Comparison of ENCODE assay signal across 26 mouse cellular contexts in genomic region chr19:17346716-17347474, GRCm38 (mm10). TPM values are rescaled to one million over a fixed set of nuclear protein-coding genes. Genes with fewer than 3 reads are reported as not detected.
DNase-seq lines count a peak whose midpoint lies in the region; ATAC-seq lines count a peak whose summit lies in the region.
"Had no signal": no experiment of that assay in that cellular context is flagged by ENCODE, and none has a peak within 500 bp of the region (broad histone marks: within the 10 kb centered on the region; RNA-seq: fewer than 3 reads in every experiment).

No protein-coding gene starts in this region.

- H3K4me2 ChIP-seq in liver, embryonic 13.5 days: no peak overlapping the region
- no peak overlapping the region for H3K4me2 ChIP-seq in liver, embryonic 11.5 days
- no peak overlapping the region for H3K4me2 ChIP-seq in liver, embryonic 15.5 days
- H3K4me2 ChIP-seq: embryonic facial prominence, embryonic 13.5 days; forebrain, embryonic 12.5 days; forebrain, embryonic 15.5 days; heart, embryonic 11.5 days; hindbrain, embryonic 13.5 days had no signal

- no peak overlapping the region for H3K27ac ChIP-seq in liver, embryonic 13.5 days
- no peak overlapping the region for H3K27ac ChIP-seq in liver, embryonic 11.5 days (ENCODE audit: low read depth, low read length)
- 0 out of 2 replicates have a peak overlapping the region, but pooled peaks have one; percentile 16 for H3K27ac ChIP-seq in liver, embryonic 15.5 days (replicated peaks)
- H3K27ac ChIP-seq: embryonic facial prominence, embryonic 10.5 days; embryonic facial prominence, embryonic 13.5 days; forebrain, embryonic 12.5 days; forebrain, embryonic 15.5 days; hindbrain, embryonic 10.5 days; hindbrain, embryonic 13.5 days had no signal

- H3K9me3 ChIP-seq in liver, embryonic 13.5 days (replicated peaks): no peaks in the 10 kb centered on the region
- H3K9me3 ChIP-seq in liver, embryonic 11.5 days (ENCODE audit: control insufficient read depth, low read length): no peaks in the 10 kb centered on the region
- no peaks in the 10 kb centered on the region for H3K9me3 ChIP-seq in liver, embryonic 15.5 days (replicated peaks)
- H3K9me3 ChIP-seq: embryonic facial prominence, embryonic 10.5 days; embryonic facial prominence, embryonic 13.5 days; forebrain, embryonic 12.5 days; forebrain, embryonic 15.5 days; hindbrain, embryonic 10.5 days; hindbrain, embryonic 13.5 days had no signal

- DNase-seq in liver, embryonic 13.5 days: no peak
- DNase-seq in liver, embryonic 11.5 days (ENCODE audit: low spot score): no peak
- DNase-seq in R1 (ENCODE audit: low read depth, low spot score): peak; percentile 29
- no peak for DNase-seq in right cerebral cortex, adult 2 months (ENCODE audit: low spot score in 2 of 2)
- no peak for DNase-seq in right cerebral cortex, postnatal 10 days (ENCODE audit: low spot score in 2 of 2)
- DNase-seq: adrenal gland, adult 2 months; adrenal gland, postnatal 14 days; cerebellum, adult 11-12 months; cerebellum, adult 8-10 months; cerebellum, postnatal 10 days; cerebellum, postnatal 36 days; embryo, embryonic 11 days; gastrocnemius, postnatal 10 days; gastrocnemius, postnatal 36 days; heart, postnatal 36 days had no signal

- 82% methylated on average over 3 of the region's 3 CpGs for WGBS in liver, embryonic 13.5 days (ENCODE audit: insufficient replicate concordance)
- WGBS in liver, embryonic 11.5 days: 94% methylated on average over 3 of the region's 3 CpGs
- 79% methylated on average over 3 of the region's 3 CpGs for WGBS in liver, embryonic 15.5 days (ENCODE audit: insufficient replicate concordance)

- no peak overlapping the region for H3K4me3 ChIP-seq in liver, embryonic 13.5 days (replicated peaks)
- no peak overlapping the region for H3K4me3 ChIP-seq in liver, embryonic 11.5 days (ENCODE audit: low read depth, low read length)
- no peak overlapping the region for H3K4me3 ChIP-seq in liver, embryonic 15.5 days (replicated peaks)
- H3K4me3 ChIP-seq: embryonic facial prominence, embryonic 10.5 days; embryonic facial prominence, embryonic 13.5 days; erythroblast, embryonic 14.5 days; forebrain, embryonic 12.5 days; forebrain, embryonic 15.5 days; hindbrain, embryonic 10.5 days; hindbrain, embryonic 13.5 days had no signal

- H3K27me3 ChIP-seq in liver, embryonic 13.5 days: no peaks in the 10 kb centered on the region
- no peaks in the 10 kb centered on the region for H3K27me3 ChIP-seq in liver, embryonic 11.5 days (replicated peaks; ENCODE audit: control insufficient read depth, insufficient read depth, low read length)
- H3K27me3 ChIP-seq in liver, embryonic 15.5 days: no peaks in the 10 kb centered on the region
- H3K27me3 ChIP-seq: embryonic facial prominence, embryonic 13.5 days; forebrain, embryonic 12.5 days; forebrain, embryonic 15.5 days; hindbrain, embryonic 13.5 days had no signal

- peaks cover 95% of the 10 kb centered on the region for H3K4me1 ChIP-seq in liver, embryonic 13.5 days (replicated peaks)
- H3K4me1 ChIP-seq in liver, embryonic 11.5 days (replicated peaks; ENCODE audit: control insufficient read depth, insufficient read depth, low read length): peaks cover 42% of the 10 kb centered on the region
- H3K4me1 ChIP-seq in liver, embryonic 15.5 days (replicated peaks): peaks cover 90% of the 10 kb centered on the region
- H3K4me1 ChIP-seq: embryonic facial prominence, embryonic 10.5 days; embryonic facial prominence, embryonic 13.5 days; forebrain, embryonic 12.5 days; forebrain, embryonic 15.5 days; hindbrain, embryonic 10.5 days; hindbrain, embryonic 13.5 days had no signal

- peak overlapping the region; percentile 26; the same call in 1 of the 2 replicates for H3K9ac ChIP-seq in liver, embryonic 13.5 days
- H3K9ac ChIP-seq in liver, embryonic 11.5 days (ENCODE audit: low read depth, low read length): no peak overlapping the region
- H3K9ac ChIP-seq in liver, embryonic 15.5 days: no peak overlapping the region
- H3K9ac ChIP-seq: embryonic facial prominence, embryonic 13.5 days; forebrain, embryonic 12.5 days; forebrain, embryonic 15.5 days; hindbrain, embryonic 13.5 days had no signal

- ATAC-seq in liver, embryonic 13.5 days (ENCODE audit: low read depth): no peak
- no peak for ATAC-seq in liver, embryonic 11.5 days (replicated peaks; ENCODE audit: low FRiP score)
- ATAC-seq in liver, embryonic 15.5 days (ENCODE audit: insufficient read depth): no peak
- ATAC-seq: CD4-positive, CD25-positive, alpha-beta regulatory T cell, adult 4 months; forebrain, embryonic 15.5 days; hindbrain, embryonic 16.5 days had no signal

- peaks cover 55% of the 10 kb centered on the region for H3K36me3 ChIP-seq in liver, embryonic 13.5 days
- H3K36me3 ChIP-seq in liver, embryonic 11.5 days (ENCODE audit: control insufficient read depth, insufficient read depth, low read length): no peaks in the 10 kb centered on the region
- H3K36me3 ChIP-seq in liver, embryonic 15.5 days (replicated peaks): peaks cover 66% of the 10 kb centered on the region
- H3K36me3 ChIP-seq: embryonic facial prominence, embryonic 10.5 days; embryonic facial prominence, embryonic 13.5 days; forebrain, embryonic 12.5 days; forebrain, embryonic 15.5 days; hindbrain, embryonic 10.5 days; hindbrain, embryonic 13.5 days had no signal

RNA-seq across cellular contexts. Expression of gene Gcnt1, which starts 25.7 kb away (rescaled TPM):
- polyA plus RNA-seq in liver, embryonic 13.5 days (2015; fragmentation: Nextera tagmentation; extraction: Ambion mirVana): 17.9 and 25.0 TPM in 2 replicates
- polyA plus RNA-seq in liver, embryonic 11.5 days (2014; fragmentation: Nextera tagmentation; extraction: Ambion mirVana): 26.0 and 28.8 TPM in 2 replicates
- polyA plus RNA-seq in liver, embryonic 15.5 days (2015; fragmentation: Nextera tagmentation; extraction: Ambion mirVana): 18.5 and 19.0 TPM in 2 replicates

RNA-seq across cellular contexts. Expression of gene Rfk, which starts 46.9 kb away (rescaled TPM):
- 73.0 and 84.8 TPM in 2 replicates for polyA plus RNA-seq in liver, embryonic 13.5 days (2015; fragmentation: Nextera tagmentation; extraction: Ambion mirVana)
- polyA plus RNA-seq in liver, embryonic 11.5 days (2014; fragmentation: Nextera tagmentation; extraction: Ambion mirVana): 86.0 and 88.3 TPM in 2 replicates
- 55.3 and 58.4 TPM in 2 replicates for polyA plus RNA-seq in liver, embryonic 15.5 days (2015; fragmentation: Nextera tagmentation; extraction: Ambion mirVana)
